ENCODE assay signal across 9 mouse cellular contexts in the genomic region with DNA sequence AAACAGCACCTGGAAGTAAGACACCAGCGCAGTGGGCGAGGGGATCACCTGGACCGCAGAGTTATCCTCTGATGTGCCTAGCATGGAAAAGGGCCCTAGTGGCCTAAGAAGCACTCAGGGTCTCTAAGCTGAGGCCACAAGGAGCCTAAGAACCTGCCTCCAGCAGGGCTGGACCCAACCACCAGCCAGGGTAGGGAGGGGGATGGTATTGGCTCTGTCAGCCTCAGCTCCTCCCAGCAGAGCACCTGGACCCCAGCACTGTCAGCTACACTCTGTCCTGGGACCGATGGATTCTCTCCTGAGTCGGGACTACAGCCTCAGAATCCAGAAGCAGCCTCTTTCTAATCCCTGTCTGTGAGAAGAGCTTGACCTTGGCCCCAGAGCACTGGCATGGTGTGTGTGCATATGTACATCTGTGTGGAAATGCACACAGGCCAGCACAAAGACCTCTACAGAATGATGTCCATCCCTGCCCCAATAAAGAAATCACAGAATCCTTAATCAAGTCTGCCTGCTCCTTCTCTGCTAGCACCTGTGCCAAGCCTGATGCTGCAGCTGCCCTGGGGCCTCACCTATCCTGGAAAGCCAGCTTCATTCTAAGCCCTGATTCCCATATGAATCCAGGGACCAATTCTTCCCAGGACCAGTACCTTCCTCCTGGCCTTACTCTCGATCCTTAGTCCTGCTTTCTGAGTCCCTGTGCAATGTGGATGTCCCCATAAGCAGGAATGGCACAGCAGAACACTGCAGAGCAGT. TPM values are rescaled to one million over a fixed set of nuclear protein-coding genes. Genes with fewer than 3 reads are reported as not detected.
DNase-seq lines count a peak whose midpoint lies in the region; ATAC-seq and TF ChIP-seq lines count a peak whose summit lies in the region.
"Had no signal": no experiment of that assay in that cellular context is flagged by ENCODE, and none has a peak within 500 bp of the region (broad histone marks: within the 10 kb centered on the region; RNA-seq: fewer than 3 reads in every experiment).

No protein-coding gene starts in this region.

- no peak overlapping the region for H3K4me3 ChIP-seq in kidney, embryonic 15.5 days (replicated peaks)
- H3K4me3 ChIP-seq in embryonic facial prominence, embryonic 13.5 days, result no peak overlapping the region
- peak overlapping the region; percentile 82 for H3K4me3 ChIP-seq in hindbrain, embryonic 13.5 days
- peak overlapping the region; percentile 89 for H3K4me3 ChIP-seq in midbrain, embryonic 16.5 days (ENCODE audit: low read depth, low read length)
- no peak overlapping the region for H3K4me3 ChIP-seq in thymus, adult 2 months (ENCODE audit: control insufficient read depth, insufficient read depth, low read length)
- H3K4me3 ChIP-seq: erythroblast, embryonic 14.5 days had no signal

- no peak for DNase-seq in kidney, postnatal 4 days
- no peak for DNase-seq in frontal cortex, postnatal 25 days (ENCODE audit: low spot score in 2 of 2)
- DNase-seq in thymus, adult 2 months, result no peak
- DNase-seq in yolk sac, embryonic 10.5 days (ENCODE audit: low spot score), result no peak

- no peak overlapping the region for H3K9ac ChIP-seq in kidney, embryonic 15.5 days
- peak overlapping the region; percentile 37; the same call in 1 of the 2 replicates for H3K9ac ChIP-seq in embryonic facial prominence, embryonic 13.5 days
- H3K9ac ChIP-seq in hindbrain, embryonic 13.5 days, result peak overlapping the region; percentile 99
- H3K9ac ChIP-seq in midbrain, embryonic 16.5 days (ENCODE audit: low read depth, low read length), result peak overlapping the region; percentile 99

- TF ChIP-seq CTCF in thymus, adult 2 months (IDR thresholded peaks at IDR 0.05; ENCODE audit: borderline replicate concordance, control insufficient read depth, extremely low read depth, insufficient read depth, low read length, poor library complexity), result no peak

- WGBS in kidney, embryonic 15.5 days, result 62% methylated on average over 6 of the region's 6 CpGs
- WGBS in embryonic facial prominence, embryonic 13.5 days, result 47% methylated on average over 6 of the region's 6 CpGs
- WGBS in hindbrain, embryonic 13.5 days, result 58% methylated on average over 6 of the region's 6 CpGs
- 48% methylated on average over 6 of the region's 6 CpGs for WGBS in midbrain, embryonic 16.5 days
- WGBS in thymus, adult 2 months, result 91% methylated on average over 6 of the region's 6 CpGs

- 0 out of 2 replicates have a peak, but pooled peaks cover 4% of the 10 kb centered on the region for H3K36me3 ChIP-seq in kidney, embryonic 15.5 days
- H3K36me3 ChIP-seq in embryonic facial prominence, embryonic 13.5 days, result peaks cover 13% of the 10 kb centered on the region
- peaks cover 18% of the 10 kb centered on the region; the same call in 1 of the 2 replicates for H3K36me3 ChIP-seq in hindbrain, embryonic 13.5 days
- no peaks in the 10 kb centered on the region for H3K36me3 ChIP-seq in midbrain, embryonic 16.5 days (ENCODE audit: control insufficient read depth, insufficient read depth, low read length)
- no peaks in the 10 kb centered on the region for H3K36me3 ChIP-seq in thymus, adult 2 months (ENCODE audit: control insufficient read depth, insufficient read depth, low read length)

- peak overlapping the region; percentile 92 for H3K27ac ChIP-seq in kidney, embryonic 15.5 days
- peak overlapping the region; percentile 91 for H3K27ac ChIP-seq in embryonic facial prominence, embryonic 13.5 days
- H3K27ac ChIP-seq in hindbrain, embryonic 13.5 days, result peak overlapping the region; percentile 96
- H3K27ac ChIP-seq in midbrain, embryonic 16.5 days (ENCODE audit: low read length), result peak overlapping the region; percentile 97
- H3K27ac ChIP-seq in thymus, adult 2 months (ENCODE audit: control insufficient read depth, insufficient read depth, low read length), result no peak overlapping the region

- no peak for TF ChIP-seq POLR2A in thymus, adult 2 months (IDR thresholded peaks at IDR 0.05; ENCODE audit: control insufficient read depth, extremely low read depth, insufficient read depth, low read length, poor library complexity)

- peak overlapping the region; percentile 83; the same call in 1 of the 2 replicates for H3K4me2 ChIP-seq in kidney, embryonic 15.5 days
- H3K4me2 ChIP-seq in embryonic facial prominence, embryonic 13.5 days, result peak overlapping the region; percentile 96; the same call in 1 of the 2 replicates
- H3K4me2 ChIP-seq in hindbrain, embryonic 13.5 days, result peak overlapping the region; percentile 90
- peak overlapping the region; percentile 97 for H3K4me2 ChIP-seq in midbrain, embryonic 16.5 days (ENCODE audit: low read length)

- ATAC-seq in kidney, embryonic 15.5 days (replicated peaks; ENCODE audit: low FRiP score), result no peak
- ATAC-seq in embryonic facial prominence, embryonic 13.5 days (ENCODE audit: insufficient number of reproducible peaks, insufficient read depth, low FRiP score, low TSS enrichment, low read depth), result no peak
- no peak for ATAC-seq in hindbrain, embryonic 13.5 days (ENCODE audit: low FRiP score)
- no peak for ATAC-seq in midbrain, embryonic 16.5 days

- H3K9me3 ChIP-seq in kidney, embryonic 15.5 days (replicated peaks), result no peaks in the 10 kb centered on the region
- H3K9me3 ChIP-seq in embryonic facial prominence, embryonic 13.5 days, result no peaks in the 10 kb centered on the region
- H3K9me3 ChIP-seq in hindbrain, embryonic 13.5 days, result no peaks in the 10 kb centered on the region
- no peaks in the 10 kb centered on the region for H3K9me3 ChIP-seq in midbrain, embryonic 16.5 days (replicated peaks; ENCODE audit: control insufficient read depth, low read length, poor library complexity, severe bottlenecking)

- peaks cover 91% of the 10 kb centered on the region for H3K4me1 ChIP-seq in kidney, embryonic 15.5 days
- H3K4me1 ChIP-seq in embryonic facial prominence, embryonic 13.5 days, result peaks cover 90% of the 10 kb centered on the region
- peaks cover 86% of the 10 kb centered on the region for H3K4me1 ChIP-seq in hindbrain, embryonic 13.5 days (replicated peaks)
- peaks cover 68% of the 10 kb centered on the region for H3K4me1 ChIP-seq in midbrain, embryonic 16.5 days (ENCODE audit: control insufficient read depth, insufficient read depth, low read length)
- H3K4me1 ChIP-seq in thymus, adult 2 months (replicated peaks; ENCODE audit: control insufficient read depth, insufficient read depth, low read length), result peaks cover 24% of the 10 kb centered on the region

- H3K27me3 ChIP-seq in kidney, embryonic 15.5 days, result no peaks in the 10 kb centered on the region
- no peaks in the 10 kb centered on the region for H3K27me3 ChIP-seq in embryonic facial prominence, embryonic 13.5 days
- no peaks in the 10 kb centered on the region for H3K27me3 ChIP-seq in hindbrain, embryonic 13.5 days
- H3K27me3 ChIP-seq in midbrain, embryonic 16.5 days (ENCODE audit: control insufficient read depth, insufficient read depth, low read depth, low read length), result no peaks in the 10 kb centered on the region
- H3K27me3 ChIP-seq in thymus, adult 2 months (ENCODE audit: control insufficient read depth, insufficient read depth, low read length), result no peaks in the 10 kb centered on the region; the same call in 1 of the 2 replicates

RNA-seq across cellular contexts. Expression of a gene that starts 1.2 kb away (rescaled TPM):
- polyA plus RNA-seq in kidney, embryonic 15.5 days (2015; fragmentation: Nextera tagmentation; extraction: Ambion mirVana), result 8.3 and 8.4 TPM in 2 replicates
- 11.0 and 12.6 TPM in 2 replicates for polyA plus RNA-seq in embryonic facial prominence, embryonic 13.5 days (2015; fragmentation: Nextera tagmentation; extraction: Ambion mirVana)
- polyA plus RNA-seq in hindbrain, embryonic 13.5 days (2015; fragmentation: Nextera tagmentation; extraction: Ambion mirVana), result 19.0 and 20.4 TPM in 2 replicates
- polyA plus RNA-seq in midbrain, embryonic 16.5 days (2015; fragmentation: Nextera tagmentation; extraction: Ambion mirVana), result 24.5 and 24.9 TPM in 2 replicates
- polyA plus RNA-seq in thymus, adult 2 months (2012; rRNA removed), result 38.7 and 43.6 TPM in 2 replicates

Comparison
In these comparisons a context has a peak if more than half of its experiments do, and no peak if none do; other contexts are left out.
1. H3K4me3 ChIP-seq: peak in hindbrain, embryonic 13.5 days (single experiment) and midbrain, embryonic 16.5 days (single experiment); none in kidney, embryonic 15.5 days (single experiment), embryonic facial prominence, embryonic 13.5 days (single experiment) and thymus, adult 2 months (single experiment).
2. Peak in every context shown above with its lines, with median percentiles within 50 percentile points of each other: H3K4me2 ChIP-seq.